Mouse (Mus musculus) heart, postnatal 14 days (tissue): ENCODE results near the gene Ccl27b. TPM values are rescaled to one million over a fixed set of nuclear protein-coding genes. Genes with fewer than 3 reads are reported as not detected.
"Not testable (repeated sequence)": the region's sequence is repeated elsewhere in the genome, so short reads cannot be mapped to it uniquely, and the experiment has no call there.

ENCODE experiments used
- DNase-seq, 2 experiments: peaks; one replicate each; pipeline ENCODE4 v3.0.0; 2021 to 2022
- intact Hi-C: fragments of 180-260 bp; cut with DNase I; formaldehyde crosslinking; loops from one replicate; pipeline ENCODE4 v1.15.1; 2025
- long read RNA-seq, 2 experiments: library from polyadenylated mRNA; stranded (forward); transcript quantifications; one replicate each; pipeline ENCODE4 v2.0.0; 2021
- total RNA-seq, 2 experiments: library from RNA; stranded (reverse); gene quantifications; 2 replicates each; pipeline ENCODE4 v1.2.3; 2021

Ccl27b gene
- not detected for total RNA-seq
- long read RNA-seq, experiment 1: 0 reads
- long read RNA-seq, experiment 2: 0 reads

DNA sequence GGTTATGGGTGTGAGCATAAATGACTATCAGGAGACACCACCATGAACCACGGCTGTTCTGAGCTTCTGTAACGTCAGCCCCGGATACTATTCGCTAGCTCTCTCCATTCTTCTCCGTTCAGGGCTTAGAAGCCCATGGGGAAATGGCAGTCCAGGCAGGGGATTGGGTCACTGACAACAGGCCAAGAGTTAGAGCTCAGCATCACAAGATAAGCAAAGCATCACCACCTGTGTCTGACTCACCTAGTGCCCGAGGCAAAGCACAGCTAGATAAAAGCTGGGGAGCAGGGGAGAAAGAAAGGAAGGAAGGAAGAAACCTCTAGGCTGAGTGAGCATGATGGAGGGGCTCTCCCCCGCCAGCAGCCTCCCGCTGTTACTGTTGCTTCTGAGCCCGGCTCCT lies at the start of gene Ccl27b:
Ccl27b (plus strand) TSS at position 301 of the 400 bp plus-strand sequence.
- DNase-seq, intact Hi-C loops: not testable (repeated sequence)

GRCm38 (mm10) chr4:42611895-42612294 lies 43.2 kb upstream of the Ccl27b start, which contains the start of gene Gm10591:
Gm10591 (plus strand) TSS chr4:42612195.
- DNase-seq, intact Hi-C loops: not testable (repeated sequence)

- intact Hi-C loops, DNase-seq: not testable (repeated sequence)
These were observed 25.6 kb upstream of the Ccl27b start, which contains the start of gene Gm2564 for GRCm38 (mm10) chr4:42629419-42629818. Gm2564 (plus strand) TSS chr4:42629719.

DNA sequence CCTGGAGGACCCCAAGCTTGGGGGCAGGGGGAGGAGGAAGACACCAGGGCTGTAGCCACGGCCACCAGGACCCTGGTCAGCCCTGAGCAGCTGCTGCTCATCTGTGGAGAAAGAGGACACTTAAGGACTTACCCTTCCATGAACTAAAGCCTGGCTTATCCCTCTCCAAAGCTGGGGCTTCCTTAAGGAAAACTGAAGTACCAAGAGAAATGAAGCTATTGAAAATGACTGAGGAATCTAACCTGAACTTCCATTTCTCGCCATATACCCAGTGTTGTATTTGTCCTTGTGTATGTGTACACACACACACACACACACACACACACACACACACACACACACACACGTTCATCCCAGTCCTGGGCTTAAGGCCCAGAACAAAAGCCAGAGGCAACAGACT lies 6.7 kb downstream of the Ccl27b start, which contains the start of gene Il11ra2:
Il11ra2 (minus strand) TSS at position 101 of the 400 bp plus-strand sequence.
- DNase-seq, intact Hi-C loops: not testable (repeated sequence)

DNA sequence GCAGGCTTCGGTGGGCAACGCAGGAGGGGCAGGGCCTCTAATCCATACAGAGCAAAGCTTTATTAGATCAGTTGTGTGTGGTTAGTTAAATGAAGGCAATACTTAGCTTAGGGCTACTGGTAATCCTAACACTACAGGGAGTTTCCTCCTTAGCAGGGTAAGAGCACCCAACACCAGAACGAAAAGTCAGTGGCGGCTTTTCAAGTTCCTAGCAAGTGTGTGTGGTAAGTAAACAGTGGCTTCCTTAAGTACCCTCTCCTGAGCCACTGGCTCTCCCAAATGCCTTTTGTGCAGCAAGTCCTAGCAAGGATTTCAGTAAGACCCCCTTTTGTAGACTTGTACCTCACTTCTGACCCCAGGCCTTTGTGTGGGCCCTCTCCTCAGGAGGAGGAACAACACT lies 20.4 kb downstream of the Ccl27b start:
- intact Hi-C loops, DNase-seq: not testable (repeated sequence)

GRCm38 (mm10) chr4:42679365-42679764 lies 24.3 kb downstream of the Ccl27b start:
- intact Hi-C loops, DNase-seq: not testable (repeated sequence)

- intact Hi-C loops, DNase-seq: not testable (repeated sequence)
These were observed 25.6 kb downstream of the Ccl27b start for GRCm38 (mm10) chr4:42680374-42681356.

- intact Hi-C loops, DNase-seq: not testable (repeated sequence)
These were observed 26.6 kb downstream of the Ccl27b start for GRCm38 (mm10) chr4:42681473-42682182.

DNA sequence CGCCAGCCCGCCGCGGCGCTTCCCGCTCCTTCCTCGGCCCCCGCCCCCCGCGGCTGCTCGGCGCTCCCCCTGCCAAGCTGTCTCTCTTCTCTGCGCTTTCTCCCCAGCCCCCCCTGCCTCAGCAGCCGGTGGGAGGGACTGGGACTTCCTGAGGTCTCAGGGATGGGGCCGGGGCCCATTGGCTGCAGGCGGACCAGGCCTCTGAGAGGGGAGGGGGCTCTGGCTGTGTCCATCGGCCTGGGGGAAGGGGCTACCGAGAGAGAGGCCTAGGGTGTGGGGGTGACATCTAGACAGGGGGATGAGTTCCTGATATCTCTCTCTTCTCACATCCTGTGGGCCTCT lies 27.1 kb downstream of the Ccl27b start:
- DNase-seq, intact Hi-C loops: not testable (repeated sequence)

Other genes with a start within 250 kb of the Ccl27b start
- gene Gm21586, start 215.9 kb upstream of the Ccl27b start, total RNA-seq: not detected
- not detected for gene Gm2163, start 188.5 kb upstream of the Ccl27b start, total RNA-seq
- not detected for gene Fam205a2, start 127.1 kb upstream of the Ccl27b start, total RNA-seq
- gene Gm10591, start 43.1 kb upstream of the Ccl27b start, total RNA-seq: not detected
- gene Gm2564, start 25.5 kb upstream of the Ccl27b start, total RNA-seq: 1 to 10 TPM; 2.2 to 2.3 TPM
- gene Il11ra2, start 6.6 kb downstream of the Ccl27b start, total RNA-seq: not detected
- gene 4930578G10Rik, start 80.3 kb downstream of the Ccl27b start, total RNA-seq: not detected
- under 1 TPM; 0.50 to 0.66 TPM for gene Ccl19, start 101.3 kb downstream of the Ccl27b start, total RNA-seq
- gene Ccl21a, start 118.7 kb downstream of the Ccl27b start, total RNA-seq: 10 to 100 TPM; 28.5 to 32.0 TPM
- not detected for gene Fam205a1, start 198.6 kb downstream of the Ccl27b start, total RNA-seq
- not detected for gene Gm12394, start 201.5 kb downstream of the Ccl27b start, total RNA-seq
- 1 to 10 TPM; 4.0 to 4.1 TPM for gene Fam205c, start 219.0 kb downstream of the Ccl27b start, total RNA-seq